Mouse (Mus musculus) limb, embryonic 15.5 days (tissue): ENCODE results near the gene H2afy. TPM values are rescaled to one million over a fixed set of nuclear protein-coding genes. Genes with fewer than 3 reads are reported as not detected.
A peak's percentile ranks its signal among the peaks of the same experiment; 100 is the strongest.

Experiments
- ATAC-seq: fragments of 200-750 bp; cut with Nextera tagmentation; 2 replicates; pipeline ENCODE4 v1.8.0; 2017; ENCODE audit warnings: low read depth, moderate TSS enrichment; ENCODE audit not compliant: insufficient number of reproducible peaks, low FRiP score, low TSS enrichment
- H3K27ac ChIP-seq: fragments of 300-500 bp; sonication (generic); 2 replicates; pipeline ENCODE4 v1.5.1; 2015; ENCODE audit warnings: moderate library complexity, mild to moderate bottlenecking, inconsistent platforms
- H3K27me3 ChIP-seq: fragments of 300-500 bp; sonication (generic); 2 replicates; pipeline ENCODE4 v1.6.1; 2015; ENCODE audit warnings: inconsistent platforms
- H3K36me3 ChIP-seq: fragments of 300-500 bp; sonication (generic); 2 replicates; pipeline ENCODE4 v1.6.1; 2015; ENCODE audit warnings: inconsistent platforms
- H3K4me1 ChIP-seq: fragments of 300-500 bp; sonication (generic); 2 replicates; pipeline ENCODE4 v1.6.1; 2015; ENCODE audit warnings: inconsistent platforms
- H3K4me2 ChIP-seq: fragments of 300-500 bp; sonication (generic); 2 replicates; pipeline ENCODE4 v1.6.1; 2015; ENCODE audit warnings: mild to moderate bottlenecking, inconsistent platforms
- H3K4me3 ChIP-seq: fragments of 300-500 bp; sonication (generic); 2 replicates; pipeline ENCODE4 v1.5.1; 2015; ENCODE audit warnings: mild to moderate bottlenecking, inconsistent platforms
- H3K9ac ChIP-seq: fragments of 300-500 bp; sonication (generic); 2 replicates; pipeline ENCODE4 v1.6.1; 2015; ENCODE audit warnings: inconsistent platforms
- H3K9me3 ChIP-seq: fragments of 300-500 bp; sonication (generic); 2 replicates; pipeline ENCODE4 v1.6.1; 2016; ENCODE audit warnings: inconsistent platforms
- WGBS: fragments of 180-500 bp; shearing (Covaris S2); methylation state at CpG from one replicate; pipeline ENCODE4 v1.1.7; 2015; 5-methylcytosine and 5-hydroxymethylcytosine counted together
- polyA plus RNA-seq: library from polyadenylated mRNA; unstranded; fragments of >200 nt; fragmentation: Nextera tagmentation; extraction: Ambion mirVana; gene quantifications from 2 replicates; pipeline ENCODE4 v1.2.1, GENCODE M21; 2015

H2afy gene
- polyA plus RNA-seq: 242 and 272 TPM in 2 replicates

GRCm38 (mm10) chr13:56136200-56136599 lies at the start of gene H2afy:
TSS of gene H2afy (minus strand) at chr13:56136361.
- Histone ChIP-seq H3K27ac (peak within 1 kb of the TSS; percentile 89), H3K4me1 (peaks cover 45% of the 10 kb centered on the region), H3K9ac (peak within 1 kb of the TSS; percentile 97), H3K4me2 (peak within 1 kb of the TSS; percentile 86), H3K36me3 (no peaks in the 10 kb centered on the region), H3K9me3 (no peaks in the 10 kb centered on the region), H3K4me3 (peak within 1 kb of the TSS; percentile 98), H3K27me3 (no peaks in the 10 kb centered on the region)
- WGBS: 89% methylated on average over 2 of the region's 2 CpGs
- ATAC-seq: no peak

DNA sequence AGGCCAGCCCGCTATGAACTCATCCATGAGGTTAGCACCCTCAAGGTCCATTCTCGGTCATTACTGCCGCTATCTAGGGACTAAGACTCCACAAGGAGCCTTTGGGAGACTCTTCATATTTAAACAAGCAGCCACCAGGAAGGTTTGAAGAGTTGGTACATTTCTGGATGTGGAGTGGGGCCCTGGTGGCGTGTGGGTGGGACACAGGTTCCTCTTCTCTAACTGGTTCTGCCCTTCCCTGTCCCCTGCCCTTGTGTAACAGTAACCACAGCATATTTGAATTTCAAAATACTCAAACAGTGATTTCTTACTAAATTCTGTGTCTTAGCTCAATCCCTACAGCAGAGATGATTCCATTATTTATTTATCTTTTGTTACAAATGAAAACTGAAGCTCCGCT lies 47.5 kb upstream of the H2afy start:
- H3K9me3 ChIP-seq: no peaks in the 10 kb centered on the region
- H3K4me1 ChIP-seq: no peaks in the 10 kb centered on the region
- H3K27me3 ChIP-seq: no peaks in the 10 kb centered on the region
- H3K9ac ChIP-seq: no peak overlapping the region
- 91% methylated on average over 5 of the region's 5 CpGs for WGBS
- no peak for ATAC-seq
- H3K4me3 ChIP-seq: no peak overlapping the region
- H3K36me3 ChIP-seq: no peaks in the 10 kb centered on the region
- H3K4me2 ChIP-seq: no peak overlapping the region
- H3K27ac ChIP-seq: no peak overlapping the region

DNA sequence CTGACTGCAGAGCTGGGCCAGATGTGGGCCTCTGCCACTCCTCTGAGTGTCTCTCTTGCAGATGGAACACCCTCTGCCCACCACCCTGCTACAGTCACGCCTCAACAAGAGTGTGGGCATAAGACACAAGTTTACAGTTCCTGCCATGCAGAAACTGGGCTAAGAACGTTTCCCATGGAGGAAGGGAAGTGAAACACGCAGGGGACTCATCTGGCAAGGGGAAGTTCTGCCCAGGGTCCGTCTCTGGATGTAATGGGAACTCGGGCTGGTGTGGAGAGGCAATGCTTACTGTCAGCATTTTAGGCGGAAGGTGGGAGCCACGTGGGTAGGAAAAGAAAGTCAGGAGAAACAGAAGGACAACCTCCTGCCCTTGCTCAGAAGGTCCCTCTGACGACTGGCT lies 45.3 kb upstream of the H2afy start:
- ATAC-seq: no peak
- Histone ChIP-seq H3K9ac (no peak overlapping the region), H3K4me3 (no peak overlapping the region), H3K9me3 (no peaks in the 10 kb centered on the region), H3K4me2 (no peak overlapping the region), H3K4me1 (peaks cover 7% of the 10 kb centered on the region), H3K36me3 (no peaks in the 10 kb centered on the region), H3K27me3 (no peaks in the 10 kb centered on the region), H3K27ac (no peak overlapping the region)
- WGBS: 72% methylated on average over 8 of the region's 8 CpGs

DNA sequence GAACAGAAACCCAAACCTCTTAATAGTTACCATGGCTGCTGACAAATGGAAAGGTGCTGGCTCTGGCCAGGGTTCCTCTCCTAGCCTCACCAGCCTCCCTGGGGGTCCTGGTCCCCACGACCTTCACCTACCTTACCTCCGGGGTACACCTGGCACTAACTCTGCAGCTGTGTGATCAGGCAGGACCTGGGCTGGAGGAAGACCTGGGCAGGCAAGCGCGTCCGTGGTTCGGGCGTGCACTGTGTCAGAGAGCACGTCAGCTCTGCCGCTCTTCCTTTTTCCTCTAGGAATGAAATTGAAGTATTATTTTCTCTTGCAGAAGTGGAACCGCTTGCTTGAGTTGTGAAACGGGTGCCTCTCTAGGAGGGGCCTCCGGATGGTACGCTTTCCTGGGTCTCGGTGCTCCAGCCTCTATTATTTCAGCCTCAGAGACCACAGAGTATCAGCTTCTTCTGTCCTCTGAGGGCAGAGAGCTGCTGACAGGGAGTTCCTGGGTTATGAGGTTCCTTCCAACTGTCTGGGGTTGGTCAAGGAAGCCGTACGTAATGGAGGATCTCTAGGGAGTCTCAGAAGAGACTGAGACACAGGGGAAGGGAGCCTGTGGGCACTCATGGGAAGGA lies 42.4 kb upstream of the H2afy start, which contains the start of gene Tifab:
TSS of gene Tifab (minus strand) at position 470 of the 620 bp plus-strand sequence.
- no peak for ATAC-seq
- no peak within 1 kb of the TSS for H3K9ac ChIP-seq
- no peaks in the 10 kb centered on the region for H3K36me3 ChIP-seq
- H3K4me3 ChIP-seq: no peak within 1 kb of the TSS
- H3K27me3 ChIP-seq: no peaks in the 10 kb centered on the region
- no peak within 1 kb of the TSS for H3K27ac ChIP-seq
- WGBS: 88% methylated on average over 16 of the region's 16 CpGs
- peaks cover 19% of the 10 kb centered on the region for H3K4me1 ChIP-seq
- H3K4me2 ChIP-seq: no peak within 1 kb of the TSS
- H3K9me3 ChIP-seq: no peaks in the 10 kb centered on the region

GRCm38 (mm10) chr13:56176310-56176709 lies 40.1 kb upstream of the H2afy start:
- H3K9me3 ChIP-seq: no peaks in the 10 kb centered on the region
- H3K36me3 ChIP-seq: no peaks in the 10 kb centered on the region
- ATAC-seq: no peak
- peak overlapping the region; percentile 28; the same call in 1 of the 2 replicates for H3K27ac ChIP-seq
- no peak overlapping the region for H3K4me3 ChIP-seq
- 72% methylated on average over 9 of the region's 9 CpGs for WGBS
- no peak overlapping the region for H3K4me2 ChIP-seq
- H3K4me1 ChIP-seq: peaks cover 38% of the 10 kb centered on the region
- no peaks in the 10 kb centered on the region for H3K27me3 ChIP-seq
- no peak overlapping the region for H3K9ac ChIP-seq

- H3K4me1 ChIP-seq: peaks cover 43% of the 10 kb centered on the region
- H3K9ac ChIP-seq: no peak overlapping the region
- H3K4me3 ChIP-seq: no peak overlapping the region
- WGBS: 44% methylated on average over 4 of the region's 4 CpGs
- no peaks in the 10 kb centered on the region for H3K27me3 ChIP-seq
- no peaks in the 10 kb centered on the region for H3K9me3 ChIP-seq
- no peaks in the 10 kb centered on the region for H3K36me3 ChIP-seq
- ATAC-seq: no peak
- H3K27ac ChIP-seq: peak overlapping the region; percentile 28; the same call in 1 of the 2 replicates
- H3K4me2 ChIP-seq: no peak overlapping the region
Observed at GRCm38 (mm10) chr13:56175848-56176247, 39.7 kb upstream of the H2afy start.

- Histone ChIP-seq H3K4me2 (no peak overlapping the region), H3K4me3 (no peak overlapping the region), H3K36me3 (no peaks in the 10 kb centered on the region), H3K9me3 (no peaks in the 10 kb centered on the region), H3K27me3 (no peaks in the 10 kb centered on the region), H3K9ac (no peak overlapping the region), H3K4me1 (peaks cover 63% of the 10 kb centered on the region), H3K27ac (no peak overlapping the region; the same call in 1 of the 2 replicates)
- 49% methylated on average over 7 of the region's 7 CpGs for WGBS
- ATAC-seq: no peak
Observed at GRCm38 (mm10) chr13:56172901-56173545, 36.9 kb upstream of the H2afy start.

GRCm38 (mm10) chr13:56172106-56172505 lies 35.9 kb upstream of the H2afy start:
- no peaks in the 10 kb centered on the region for H3K27me3 ChIP-seq

GRCm38 (mm10) chr13:56168403-56168781 lies 32.2 kb upstream of the H2afy start:
- H3K27ac ChIP-seq: peak overlapping the region; percentile 89

More at GRCm38 (mm10) chr13:56172106-56172505, 35.9 kb upstream of the H2afy start:
- H3K9ac ChIP-seq: no peak overlapping the region
- no peaks in the 10 kb centered on the region for H3K9me3 ChIP-seq
- H3K27ac ChIP-seq: no peak overlapping the region
- H3K4me2 ChIP-seq: no peak overlapping the region
- no peak overlapping the region for H3K4me3 ChIP-seq
- ATAC-seq: no peak
- H3K36me3 ChIP-seq: no peaks in the 10 kb centered on the region
- H3K4me1 ChIP-seq: peaks cover 66% of the 10 kb centered on the region
- 77% methylated on average over 7 of the region's 7 CpGs for WGBS

DNA sequence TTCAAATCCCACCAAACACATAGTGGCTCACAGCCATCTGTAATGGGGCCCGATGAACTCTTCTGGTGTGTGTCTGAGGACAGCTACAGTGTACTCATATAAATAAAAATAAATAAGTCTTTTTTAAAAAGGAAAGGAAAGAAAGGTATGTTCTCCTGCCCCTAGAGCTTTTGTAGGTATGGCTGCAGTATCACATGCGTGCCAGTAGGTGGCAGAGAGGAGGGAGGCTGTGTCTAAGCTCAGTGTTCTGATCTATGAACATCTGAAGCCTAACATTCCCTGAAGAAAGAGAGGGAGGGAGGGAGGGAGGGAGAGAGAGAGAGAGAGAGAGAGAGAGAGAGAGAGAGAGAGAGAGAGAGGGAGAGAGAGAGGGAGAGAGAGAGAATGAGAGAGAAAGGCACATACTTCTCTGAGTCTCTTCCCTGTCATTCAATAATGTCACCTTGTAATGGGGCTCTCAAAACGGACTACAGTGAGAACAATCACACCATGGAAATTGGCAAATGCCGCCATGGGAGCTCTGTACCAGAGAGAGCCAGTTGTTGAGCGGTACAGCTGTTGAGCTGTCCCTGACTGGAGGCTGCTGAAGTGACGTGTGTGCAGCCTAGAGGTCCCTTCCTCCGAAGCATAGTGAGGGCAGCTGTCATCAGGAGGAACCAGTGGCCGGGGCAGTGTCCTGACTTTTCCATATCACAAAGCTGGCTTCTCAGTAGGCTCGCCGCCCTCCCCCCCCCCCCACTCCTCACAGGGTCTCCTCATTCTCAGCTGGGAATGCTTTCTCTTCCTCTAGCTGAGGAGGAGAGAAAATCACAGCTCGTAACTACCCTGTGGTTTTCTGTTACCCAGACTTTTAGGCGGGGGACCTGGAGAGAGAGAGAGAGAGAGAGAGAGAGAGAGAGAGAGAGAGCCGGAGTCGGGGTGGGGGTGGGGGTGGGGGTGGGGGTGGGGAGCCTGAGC lies 31.6 kb upstream of the H2afy start:
- Histone ChIP-seq H3K36me3 (no peaks in the 10 kb centered on the region), H3K4me3 (no peak overlapping the region), H3K9me3 (no peaks in the 10 kb centered on the region), H3K4me1 (peaks cover 73% of the 10 kb centered on the region), H3K27me3 (no peaks in the 10 kb centered on the region), H3K27ac (peak overlapping the region; percentile 89), H3K9ac (no peak overlapping the region), H3K4me2 (no peak overlapping the region)
- peak; percentile 32; the same call in 1 of the 2 replicates for ATAC-seq
- 17% methylated on average over 9 of the region's 14 CpGs for WGBS

More at GRCm38 (mm10) chr13:56168403-56168781, 32.2 kb upstream of the H2afy start:
- Histone ChIP-seq H3K9ac (no peak overlapping the region), H3K36me3 (no peaks in the 10 kb centered on the region), H3K27me3 (no peaks in the 10 kb centered on the region), H3K4me1 (peaks cover 71% of the 10 kb centered on the region), H3K9me3 (no peaks in the 10 kb centered on the region), H3K4me2 (no peak overlapping the region), H3K4me3 (no peak overlapping the region)
- 25% methylated on average over 3 of the region's 3 CpGs for WGBS
- ATAC-seq: peak; percentile 70

DNA sequence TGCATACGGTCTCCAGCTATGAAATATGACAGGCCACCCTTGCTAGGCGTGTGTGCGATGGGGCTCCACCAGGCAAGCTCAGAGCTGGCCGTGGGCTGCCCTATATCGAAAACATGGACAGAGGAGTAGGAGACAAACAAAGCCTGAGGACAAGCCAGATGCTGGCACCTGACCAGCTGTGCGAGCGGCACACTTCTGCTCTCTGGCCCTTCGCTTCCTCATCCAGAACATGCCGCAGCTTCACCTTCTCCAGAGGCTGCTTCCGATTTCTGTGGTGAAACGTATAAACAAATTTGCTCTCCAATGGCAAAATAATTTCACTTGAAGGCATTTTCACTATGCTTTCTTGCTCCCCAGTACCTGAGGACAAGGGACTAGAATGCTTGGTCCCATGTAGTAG lies 29.4 kb upstream of the H2afy start:
- Histone ChIP-seq H3K9ac (no peak overlapping the region), H3K27ac (0 out of 2 replicates have a peak overlapping the region, but pooled peaks have one; percentile 80), H3K4me2 (no peak overlapping the region), H3K27me3 (no peaks in the 10 kb centered on the region), H3K4me3 (no peak overlapping the region), H3K36me3 (no peaks in the 10 kb centered on the region), H3K4me1 (peaks cover 63% of the 10 kb centered on the region), H3K9me3 (no peaks in the 10 kb centered on the region)
- 75% methylated on average over 11 of the region's 11 CpGs for WGBS
- no peak for ATAC-seq
